Mouse (Mus musculus): ENCODE measurements around the gene Chst4. TPM values are rescaled to one million over a fixed set of nuclear protein-coding genes. Genes with fewer than 3 reads are reported as not detected.
"Not testable (repeated sequence)": the region's sequence is repeated elsewhere in the genome, so short reads cannot be mapped to it uniquely, and the experiment has no call there.

Chst4 gene
- polyA plus RNA-seq, 1 experiment from 2014 or later, result not detected

DNA sequence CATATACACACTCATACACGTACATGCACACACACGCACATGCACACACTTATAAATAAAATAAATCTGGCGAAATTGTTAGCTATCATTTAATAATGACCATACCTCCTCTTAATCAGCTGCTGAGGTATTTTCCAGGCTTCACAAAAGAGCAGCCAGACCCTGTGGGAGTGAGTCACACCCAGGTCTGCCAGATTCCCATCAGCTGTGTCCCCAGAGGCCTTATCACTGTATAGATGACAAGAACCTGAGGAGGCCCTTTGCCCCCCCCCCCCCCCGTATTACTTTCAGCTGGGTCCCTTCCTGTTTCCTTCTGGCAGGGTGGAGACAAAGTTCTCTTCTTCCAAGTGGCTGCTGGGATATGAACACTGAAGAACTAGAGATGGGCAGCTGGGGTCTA, 969 bp upstream of the Chst4 start:
- H3K27ac ChIP-seq (replicated peaks), result no peak overlapping the region
- 90% methylated on average over 4 of the region's 4 CpGs for WGBS
- no peak for ATAC-seq (ENCODE audit: low FRiP score, low read depth)
- no peak overlapping the region for H3K4me2 ChIP-seq (replicated peaks)
- no peak overlapping the region for H3K4me3 ChIP-seq
- no peaks in the 10 kb centered on the region for H3K36me3 ChIP-seq
- no peak overlapping the region for H3K9ac ChIP-seq (replicated peaks)
- no peaks in the 10 kb centered on the region for H3K4me1 ChIP-seq
- no peaks in the 10 kb centered on the region for H3K27me3 ChIP-seq
- H3K9me3 ChIP-seq, result no peaks in the 10 kb centered on the region

GRCm38 (mm10) chr8:110039216-110039615, 324 bp downstream of the Chst4 start:
- H3K27ac ChIP-seq (replicated peaks), result no peak overlapping the region
- no peaks in the 10 kb centered on the region for H3K36me3 ChIP-seq
- no peak overlapping the region for H3K4me3 ChIP-seq
- H3K4me2 ChIP-seq (replicated peaks), result no peak overlapping the region
- no peak for ATAC-seq (ENCODE audit: low FRiP score, low read depth)
- H3K9ac ChIP-seq (replicated peaks), result no peak overlapping the region
- WGBS, result 43% methylated on average over 7 of the region's 7 CpGs
- no peaks in the 10 kb centered on the region for H3K9me3 ChIP-seq
- H3K27me3 ChIP-seq, result no peaks in the 10 kb centered on the region
- peaks cover 1% of the 10 kb centered on the region; the same call in 1 of the 2 replicates for H3K4me1 ChIP-seq

DNA sequence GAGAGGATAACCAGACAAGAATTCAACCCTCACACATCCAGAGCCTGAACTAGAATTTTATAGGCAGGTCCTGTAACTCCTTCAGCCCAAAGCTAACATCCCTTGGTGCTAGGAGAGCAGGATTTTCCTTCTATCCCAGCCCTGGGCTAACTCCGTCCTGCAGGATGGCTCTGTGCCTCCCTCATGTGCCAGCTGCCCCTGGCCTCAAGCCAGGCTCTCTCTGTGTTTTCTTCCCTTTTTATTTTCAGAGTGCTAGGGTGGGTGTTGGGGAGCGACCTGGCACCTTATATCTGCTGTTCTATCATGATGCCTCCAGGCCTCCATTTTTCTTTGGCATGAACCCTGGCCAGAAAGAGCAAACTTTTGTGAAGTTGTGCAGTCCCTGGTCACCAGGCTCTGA, 3.4 kb downstream of the Chst4 start:
- ATAC-seq (ENCODE audit: low FRiP score, low read depth), result no peak
- H3K27ac ChIP-seq (replicated peaks), result no peak overlapping the region
- WGBS, result 73% methylated on average over 2 of the region's 2 CpGs

DNA sequence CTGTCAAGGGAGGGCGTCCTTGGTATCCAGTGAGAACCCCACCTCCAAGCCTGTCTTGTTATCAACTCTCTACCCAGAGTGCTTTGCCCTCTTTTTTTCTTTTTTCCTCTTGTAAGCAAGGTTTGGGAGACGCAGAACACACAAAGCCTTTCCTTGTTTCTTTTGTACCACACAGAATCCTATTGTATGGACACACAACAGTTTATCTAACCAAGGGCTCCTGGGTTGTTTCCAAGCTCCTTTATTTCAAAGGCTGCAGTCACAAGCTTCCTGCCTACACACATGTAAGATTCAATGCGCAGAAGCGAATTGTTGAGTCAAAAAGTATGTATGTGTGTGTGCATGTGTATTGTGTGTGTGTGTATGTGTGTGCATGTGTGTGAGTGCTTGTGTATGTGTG, 5.2 kb downstream of the Chst4 start:
- H3K4me3 ChIP-seq, result no peak overlapping the region
- no peaks in the 10 kb centered on the region for H3K27me3 ChIP-seq
- no peak overlapping the region for H3K4me2 ChIP-seq (replicated peaks)
- WGBS, result 57% methylated on average over 4 of the region's 4 CpGs
- H3K9me3 ChIP-seq, result no peaks in the 10 kb centered on the region
- H3K27ac ChIP-seq (replicated peaks), result no peak overlapping the region
- H3K4me1 ChIP-seq, result peaks cover 7% of the 10 kb centered on the region; the same call in 1 of the 2 replicates
- ATAC-seq (ENCODE audit: low FRiP score, low read depth), result no peak
- no peak overlapping the region for H3K9ac ChIP-seq (replicated peaks)
- no peaks in the 10 kb centered on the region for H3K36me3 ChIP-seq

More for the DNA sequence above, 3.4 kb downstream of the Chst4 start:
- H3K4me3 ChIP-seq, result no peak overlapping the region
- no peak overlapping the region for H3K9ac ChIP-seq (replicated peaks)
- H3K27me3 ChIP-seq, result no peaks in the 10 kb centered on the region
- no peaks in the 10 kb centered on the region for H3K9me3 ChIP-seq
- peaks cover 7% of the 10 kb centered on the region; the same call in 1 of the 2 replicates for H3K4me1 ChIP-seq
- no peak overlapping the region for H3K4me2 ChIP-seq (replicated peaks)
- no peaks in the 10 kb centered on the region for H3K36me3 ChIP-seq

GRCm38 (mm10) chr8:110033771-110034170, 5.8 kb downstream of the Chst4 start:
- ATAC-seq (ENCODE audit: low FRiP score, low read depth); H3K4me3 ChIP-seq; H3K9ac ChIP-seq (replicated peaks): not testable (repeated sequence)

DNA sequence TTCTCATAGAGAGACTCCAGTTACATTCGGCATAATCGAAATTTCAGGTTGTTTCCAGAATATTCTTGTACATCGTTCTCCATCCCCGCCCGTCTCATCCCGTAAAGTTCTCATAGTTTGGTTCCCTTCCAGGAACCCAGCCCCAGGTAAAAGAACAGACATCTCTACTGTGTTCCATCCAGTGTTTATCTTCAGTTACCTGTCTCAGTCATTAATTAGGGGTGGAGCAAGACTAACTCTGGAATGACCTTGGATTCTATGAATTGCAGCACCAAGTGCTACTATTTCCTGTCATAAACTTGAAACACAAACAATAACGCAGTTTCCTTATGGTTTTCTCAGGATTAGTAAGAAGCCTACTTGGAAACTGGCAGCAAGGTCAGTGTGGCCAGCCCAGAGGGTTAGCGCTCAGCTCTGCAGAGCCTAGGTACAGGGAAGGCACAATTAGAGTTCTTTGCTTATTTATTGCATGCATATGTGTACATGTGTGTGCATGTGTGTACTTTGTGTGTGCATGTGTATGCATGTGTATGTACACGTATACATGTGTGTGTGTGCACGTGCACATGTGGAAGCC, 16.7 kb downstream of the Chst4 start:
- no peak overlapping the region for H3K4me2 ChIP-seq (replicated peaks)
- no peaks in the 10 kb centered on the region for H3K9me3 ChIP-seq
- H3K27me3 ChIP-seq, result no peaks in the 10 kb centered on the region
- no peak overlapping the region for H3K27ac ChIP-seq (replicated peaks)
- WGBS, result 91% methylated on average over 10 of the region's 10 CpGs
- no peak overlapping the region for H3K4me3 ChIP-seq
- no peaks in the 10 kb centered on the region for H3K4me1 ChIP-seq
- ATAC-seq (ENCODE audit: low FRiP score, low read depth), result no peak
- H3K36me3 ChIP-seq, result no peaks in the 10 kb centered on the region
- H3K9ac ChIP-seq (replicated peaks), result no peak overlapping the region

More at GRCm38 (mm10) chr8:110033771-110034170, 5.8 kb downstream of the Chst4 start:
- not testable (repeated sequence) for H3K27ac ChIP-seq (replicated peaks); H3K36me3 ChIP-seq; H3K27me3 ChIP-seq; H3K9me3 ChIP-seq; H3K4me2 ChIP-seq (replicated peaks); H3K4me1 ChIP-seq
- WGBS, result 40% methylated on average over 8 of the region's 8 CpGs

GRCm38 (mm10) chr8:110022081-110022480, 17.5 kb downstream of the Chst4 start:
- H3K27ac ChIP-seq (replicated peaks), result no peak overlapping the region
- no peaks in the 10 kb centered on the region for H3K4me1 ChIP-seq
- H3K9ac ChIP-seq (replicated peaks), result no peak overlapping the region
- H3K36me3 ChIP-seq, result no peaks in the 10 kb centered on the region
- no peak overlapping the region for H3K4me2 ChIP-seq (replicated peaks)
- no peaks in the 10 kb centered on the region for H3K9me3 ChIP-seq
- 60% methylated on average over 6 of the region's 6 CpGs for whole genome bisulfite sequencing
- ATAC-seq (ENCODE audit: low FRiP score, low read depth), result no peak
- H3K27me3 ChIP-seq, result no peaks in the 10 kb centered on the region
- H3K4me3 ChIP-seq, result no peak overlapping the region

GRCm38 (mm10) chr8:110010868-110011267, 28.7 kb downstream of the Chst4 start:
- WGBS, result 35% methylated on average over 5 of the region's 5 CpGs
- Histone ChIP-seq H3K4me2 (replicated peaks) (no peak overlapping the region), H3K4me3 (no peak overlapping the region), H3K27me3 (peaks cover 2% of the 10 kb centered on the region; the same call in 1 of the 2 replicates), H3K9me3 (no peaks in the 10 kb centered on the region), H3K36me3 (no peaks in the 10 kb centered on the region), H3K9ac (replicated peaks) (no peak overlapping the region), H3K27ac (replicated peaks) (no peak overlapping the region), H3K4me1 (peaks cover 7% of the 10 kb centered on the region; the same call in 1 of the 2 replicates)
- ATAC-seq (ENCODE audit: low FRiP score, low read depth), result no peak

DNA sequence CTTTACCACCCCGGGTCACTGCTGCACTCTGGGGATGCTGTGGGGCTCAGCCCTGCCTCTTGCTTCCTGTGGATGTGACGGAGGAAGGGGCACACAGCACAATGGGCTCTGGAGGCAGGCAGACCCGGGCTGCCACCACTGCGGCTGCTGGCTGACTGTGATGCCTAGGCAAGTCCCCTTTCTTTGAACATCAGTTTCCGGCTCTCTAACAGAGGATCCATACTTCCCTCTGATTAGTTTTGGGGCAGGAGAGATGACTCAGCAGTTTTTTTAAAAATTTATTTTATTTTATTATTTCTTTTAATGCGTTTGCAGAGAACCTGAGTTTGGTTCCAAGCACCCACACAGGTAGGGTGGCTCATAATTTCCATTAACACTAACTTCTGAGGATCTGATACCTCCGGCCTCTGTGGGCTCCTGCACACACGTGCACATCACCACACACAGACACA, 30.5 kb downstream of the Chst4 start:
- no peak for ATAC-seq (ENCODE audit: low FRiP score, low read depth)
- 71% methylated on average over 8 of the region's 8 CpGs for WGBS
- peaks cover 7% of the 10 kb centered on the region; the same call in 1 of the 2 replicates for H3K4me1 ChIP-seq
- H3K27ac ChIP-seq (replicated peaks), result no peak overlapping the region
- H3K27me3 ChIP-seq, result peaks cover 2% of the 10 kb centered on the region; the same call in 1 of the 2 replicates
- H3K4me3 ChIP-seq, result no peak overlapping the region
- no peak overlapping the region for H3K9ac ChIP-seq (replicated peaks)
- no peak overlapping the region for H3K4me2 ChIP-seq (replicated peaks)
- H3K36me3 ChIP-seq, result no peaks in the 10 kb centered on the region
- no peaks in the 10 kb centered on the region for H3K9me3 ChIP-seq

DNA sequence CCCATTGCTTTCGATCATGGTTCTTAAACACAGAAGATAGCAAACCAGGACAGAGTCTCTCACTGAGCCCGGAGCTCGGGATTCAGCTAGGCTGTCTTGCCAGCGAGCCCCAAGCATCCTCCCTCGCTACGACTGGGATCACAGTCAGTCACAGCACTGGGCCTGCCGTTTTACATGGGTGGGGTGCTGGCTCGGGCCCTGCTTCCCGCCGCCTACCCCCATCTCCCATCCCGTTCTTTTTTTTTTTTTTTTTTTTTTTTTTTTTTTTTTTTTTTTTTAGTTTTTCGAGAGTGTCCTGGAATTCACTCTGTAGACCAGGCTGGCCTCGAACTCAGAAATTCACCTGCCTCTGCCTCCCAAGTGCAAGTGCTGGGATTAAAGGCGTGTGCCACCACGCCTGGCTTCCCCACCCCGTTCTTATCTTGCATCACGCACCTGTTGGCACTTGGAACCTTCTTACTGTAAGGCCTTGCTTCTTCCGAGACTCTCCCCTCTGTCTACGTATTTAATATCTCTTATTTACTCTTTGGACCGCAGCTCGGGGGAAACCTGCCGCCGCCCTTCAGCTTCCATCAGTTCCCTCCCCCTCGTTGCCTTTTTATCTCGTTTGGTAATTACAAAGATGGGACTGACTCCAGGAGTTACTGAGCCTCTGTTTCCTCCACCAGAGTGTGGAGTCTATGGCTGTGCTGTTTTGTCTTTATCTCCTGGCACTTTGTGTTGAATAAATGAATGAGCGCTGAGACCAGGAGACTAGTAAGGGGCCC, 31.1 kb downstream of the Chst4 start:
- Histone ChIP-seq H3K4me2 (replicated peaks) (no peak overlapping the region), H3K9ac (replicated peaks) (no peak overlapping the region), H3K27ac (replicated peaks) (no peak overlapping the region), H3K27me3 (peaks cover 2% of the 10 kb centered on the region; the same call in 1 of the 2 replicates), H3K36me3 (no peaks in the 10 kb centered on the region), H3K4me1 (peaks cover 7% of the 10 kb centered on the region; the same call in 1 of the 2 replicates), H3K4me3 (no peak overlapping the region), H3K9me3 (no peaks in the 10 kb centered on the region)
- no peak for ATAC-seq (ENCODE audit: low FRiP score, low read depth)
- WGBS, result 90% methylated on average over 26 of the region's 26 CpGs

DNA sequence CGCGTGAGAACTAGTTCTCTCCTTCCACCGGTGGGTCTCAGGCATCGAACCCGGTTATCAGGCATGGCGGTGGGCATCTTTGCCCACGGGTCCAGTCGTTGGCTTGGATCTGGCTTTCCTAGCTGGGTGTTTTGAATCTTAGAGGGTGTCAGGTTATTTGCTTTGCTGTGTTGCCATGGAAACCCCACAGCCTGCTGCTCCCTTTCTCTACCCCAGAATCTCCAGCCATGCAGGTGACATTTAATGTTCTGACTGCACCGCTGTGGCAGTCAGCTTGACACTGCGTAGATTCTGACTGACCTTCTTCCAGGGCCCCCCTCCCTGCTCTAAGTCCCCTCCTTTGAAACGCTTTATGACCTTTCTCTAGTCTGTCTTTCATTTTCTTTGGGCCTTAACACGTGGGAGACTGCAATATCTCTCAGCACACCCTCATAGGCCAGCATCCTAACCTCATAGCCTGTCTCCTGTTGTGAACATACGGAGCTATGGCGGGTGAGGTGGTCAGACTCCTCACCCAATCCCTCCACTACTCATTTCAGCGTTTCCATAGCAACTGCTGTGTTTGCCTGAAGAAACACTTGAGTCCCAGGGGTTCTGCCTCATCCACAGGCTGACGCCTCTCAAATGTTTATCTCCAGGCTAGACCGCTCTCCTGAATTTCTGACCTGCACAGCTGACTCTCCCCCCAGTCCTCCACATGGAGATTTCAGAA, 33.1 kb downstream of the Chst4 start:
- peaks cover 7% of the 10 kb centered on the region; the same call in 1 of the 2 replicates for H3K4me1 ChIP-seq
- peak overlapping the region; percentile 60 for H3K27ac ChIP-seq (replicated peaks)
- no peak overlapping the region for H3K9ac ChIP-seq (replicated peaks)
- 62% methylated on average over 17 of the region's 17 CpGs for WGBS
- no peak overlapping the region for H3K4me2 ChIP-seq (replicated peaks)
- ATAC-seq (ENCODE audit: low FRiP score, low read depth), result no peak; the same call in 1 of the 2 replicates
- H3K27me3 ChIP-seq, result no peaks in the 10 kb centered on the region
- H3K36me3 ChIP-seq, result no peaks in the 10 kb centered on the region
- no peak overlapping the region for H3K4me3 ChIP-seq
- H3K9me3 ChIP-seq, result no peaks in the 10 kb centered on the region

DNA sequence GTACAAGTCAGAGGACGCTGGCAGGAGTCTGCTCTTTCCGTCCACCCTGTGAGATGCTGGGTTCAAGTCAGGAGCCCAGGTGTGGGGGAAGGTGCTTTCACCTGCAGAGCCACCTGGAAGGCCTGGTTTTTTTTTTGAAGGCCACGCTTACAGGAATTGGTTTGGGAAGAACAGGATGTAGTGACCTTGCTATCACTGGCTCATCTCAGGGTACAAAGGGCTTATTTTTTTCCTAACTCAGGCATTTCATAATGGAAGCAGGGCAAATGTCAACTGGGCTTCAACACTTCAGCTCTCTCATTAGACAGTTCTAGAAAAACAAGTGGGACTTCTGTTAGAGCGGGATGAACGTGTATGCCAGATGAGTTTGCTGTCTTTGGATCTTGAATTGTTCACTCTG, 35.2 kb downstream of the Chst4 start:
- 84% methylated on average over 5 of the region's 5 CpGs for WGBS
- H3K36me3 ChIP-seq, result no peaks in the 10 kb centered on the region
- H3K4me2 ChIP-seq (replicated peaks), result no peak overlapping the region
- H3K4me1 ChIP-seq, result peaks cover 7% of the 10 kb centered on the region; the same call in 1 of the 2 replicates
- H3K27ac ChIP-seq (replicated peaks), result no peak overlapping the region
- H3K9me3 ChIP-seq, result no peaks in the 10 kb centered on the region
- H3K4me3 ChIP-seq, result no peak overlapping the region
- ATAC-seq (ENCODE audit: low FRiP score, low read depth), result no peak
- no peaks in the 10 kb centered on the region for H3K27me3 ChIP-seq
- H3K9ac ChIP-seq (replicated peaks), result no peak overlapping the region

All from midbrain, embryonic 12.5 days (tissue).